Mouse (Mus musculus): ENCODE measurements around the gene Dlg3.

The Dlg3 gene

GRCm38 (mm10) chrX:100767181-100767884, at the start of gene Dlg3:
Gene Dlg3, plus strand, starts transcription at chrX:100767722.
- DNase-seq, result peak; percentile 21

- DNase-seq, result peak; percentile 64
These were observed 38.6 kb upstream of the Dlg3 start for GRCm38 (mm10) chrX:100728947-100729346.

DNA sequence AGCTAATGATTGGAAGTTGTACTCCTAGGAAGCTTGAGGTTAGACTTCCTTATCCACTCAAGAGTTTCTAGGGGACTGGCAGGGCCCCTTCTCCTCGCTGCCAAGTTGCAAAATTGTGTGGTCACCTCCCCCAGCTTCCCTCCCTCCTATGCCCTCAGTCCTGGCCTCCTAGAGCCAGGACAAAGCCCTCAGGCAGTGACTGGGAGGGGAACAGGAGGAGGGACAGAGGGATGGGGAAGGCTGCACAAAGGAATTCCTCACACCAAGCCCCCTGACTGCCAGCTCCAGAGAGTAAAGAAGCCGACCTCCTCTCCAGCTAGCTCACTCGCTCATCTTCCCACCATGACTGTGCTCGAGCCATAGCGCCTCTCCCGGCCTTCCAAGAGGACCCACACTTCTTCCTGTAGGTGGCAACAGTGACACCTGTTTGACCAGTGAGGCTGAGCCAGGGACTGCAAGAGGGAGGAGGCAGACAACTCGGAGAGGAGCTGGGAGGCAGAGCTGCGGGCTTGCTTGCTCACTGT, 37.8 kb upstream of the Dlg3 start, which contains the start of gene Gdpd2:
TSS of gene Gdpd2 (plus strand) at position 209 of the 524 bp plus-strand sequence.
- DNase-seq, result peak; percentile 46

- DNase-seq, result no peak
These were observed 37.3 kb upstream of the Dlg3 start for GRCm38 (mm10) chrX:100730266-100730665.

DNA sequence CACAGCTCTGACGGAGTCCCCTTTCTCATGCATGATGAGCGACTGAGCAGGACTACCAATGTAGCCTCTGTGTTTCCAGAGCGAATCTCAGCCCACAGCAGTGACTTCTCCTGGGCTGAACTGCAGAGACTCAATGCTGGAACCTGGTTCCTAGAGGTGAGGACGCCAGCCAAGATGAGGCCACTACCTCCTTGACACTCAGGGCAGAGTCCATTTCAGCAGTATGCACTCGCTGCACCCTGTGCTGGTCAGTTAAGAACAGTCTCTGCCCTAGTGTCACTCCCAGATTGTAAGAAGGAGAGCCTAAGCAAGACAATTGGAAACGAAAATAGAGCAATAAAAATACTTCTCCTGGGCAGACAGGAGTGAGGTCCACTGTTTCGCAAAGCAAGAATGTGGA, 33.2 kb upstream of the Dlg3 start:
- peak; percentile 42 for DNase-seq

- peak; percentile 65 for DNase-seq
These were observed 28.6 kb upstream of the Dlg3 start for GRCm38 (mm10) chrX:100738918-100739317.

GRCm38 (mm10) chrX:100739443-100739842, 28.1 kb upstream of the Dlg3 start:
- no peak for DNase-seq

DNA sequence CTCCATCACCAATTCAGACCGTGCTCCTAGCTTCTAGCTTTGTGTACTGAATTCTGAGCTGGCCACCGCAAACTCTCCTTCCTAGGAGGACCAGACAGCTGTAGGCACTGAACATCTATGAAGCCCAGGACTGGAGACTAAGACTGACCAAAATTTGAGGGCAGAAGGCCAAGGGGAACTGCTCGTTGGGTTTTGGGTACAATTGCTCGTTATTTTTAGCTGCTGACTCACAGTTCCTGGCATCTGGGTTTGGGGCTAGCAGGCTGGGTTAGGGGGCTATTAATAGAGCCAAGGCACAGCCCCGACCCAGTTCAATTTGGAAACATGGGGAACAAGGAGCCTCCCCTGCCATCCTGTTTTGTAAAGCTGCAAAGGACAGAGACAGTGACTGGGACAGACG, 26.7 kb upstream of the Dlg3 start:
- DNase-seq, result no peak

DNA sequence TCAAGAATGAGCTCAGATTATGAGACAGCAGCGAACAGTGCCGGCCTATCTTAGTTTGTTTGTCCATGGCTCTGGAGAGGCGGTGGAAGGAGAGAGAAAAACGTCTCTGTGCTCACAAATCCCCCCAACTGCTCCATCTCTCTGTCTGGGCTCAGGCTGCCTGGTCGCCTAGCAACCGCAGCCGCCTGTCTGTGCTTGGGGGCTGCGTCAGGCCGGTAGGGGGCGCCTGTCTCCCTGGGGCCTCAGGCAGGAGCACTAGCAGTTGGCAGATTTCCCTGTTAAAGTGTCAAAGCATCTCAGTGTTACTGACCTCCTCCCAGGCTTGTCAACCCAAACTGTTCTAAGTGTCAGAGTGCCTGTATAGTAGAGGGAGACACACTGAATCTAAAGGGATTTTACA, 25.6 kb upstream of the Dlg3 start:
- DNase-seq, result peak; percentile 28

GRCm38 (mm10) chrX:100765855-100766254, 1.7 kb upstream of the Dlg3 start:
- DNase-seq, result no peak

- DNase-seq, result no peak
These were observed 534 bp downstream of the Dlg3 start for GRCm38 (mm10) chrX:100767885-100768626.

DNA sequence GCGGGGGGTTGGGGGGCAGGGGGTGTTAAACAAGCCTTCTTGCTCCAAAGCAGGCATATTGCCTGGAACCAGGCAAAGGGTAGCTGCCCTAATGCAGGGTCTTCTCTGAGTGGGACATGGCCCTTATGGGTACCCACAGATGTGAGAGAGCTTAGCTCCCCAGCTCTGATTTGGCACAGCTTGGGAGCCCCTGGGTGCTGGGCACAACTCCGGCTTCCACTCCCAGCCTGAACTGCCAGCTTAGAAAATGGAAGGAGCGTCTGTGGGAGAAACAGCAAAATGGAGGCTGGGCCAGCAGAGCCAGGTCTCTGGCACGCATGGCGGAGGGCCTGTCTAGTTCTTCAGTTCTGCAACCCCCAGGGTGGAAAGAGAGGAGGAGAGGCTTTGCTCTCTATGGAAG, 1.8 kb downstream of the Dlg3 start:
- DNase-seq, result no peak

DNA sequence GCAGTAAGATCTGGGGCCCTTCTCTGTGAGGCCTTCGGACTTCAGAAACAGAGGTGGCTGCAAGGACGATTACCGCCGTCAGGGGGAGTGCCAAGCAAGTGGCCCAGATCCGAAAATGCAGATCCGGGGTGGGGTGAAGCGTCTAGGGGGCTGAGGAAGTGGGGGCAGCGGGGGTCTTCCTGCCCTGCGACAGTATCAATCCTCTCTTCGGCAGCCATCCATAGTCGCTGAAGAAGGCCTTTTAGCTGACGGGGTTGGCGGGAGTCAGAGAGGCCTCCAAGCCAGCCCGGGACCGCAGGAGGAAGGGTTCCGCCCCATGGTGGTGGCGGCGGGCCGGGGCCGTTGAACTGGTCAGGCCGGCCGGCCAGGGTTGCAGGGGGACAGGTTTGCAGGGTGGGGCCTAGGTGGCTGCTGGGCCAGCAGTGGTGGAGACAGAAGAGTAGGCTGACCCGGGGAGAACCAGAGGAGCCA, 6.9 kb downstream of the Dlg3 start:
- peak; percentile 74 for DNase-seq

- no peak for DNase-seq
These were observed 7.9 kb downstream of the Dlg3 start for GRCm38 (mm10) chrX:100775405-100775804.

GRCm38 (mm10) chrX:100776494-100776893, 9.0 kb downstream of the Dlg3 start:
- peak; percentile 68 for DNase-seq

GRCm38 (mm10) chrX:100776985-100777654, 9.6 kb downstream of the Dlg3 start:
- peak; percentile 89 for DNase-seq

DNA sequence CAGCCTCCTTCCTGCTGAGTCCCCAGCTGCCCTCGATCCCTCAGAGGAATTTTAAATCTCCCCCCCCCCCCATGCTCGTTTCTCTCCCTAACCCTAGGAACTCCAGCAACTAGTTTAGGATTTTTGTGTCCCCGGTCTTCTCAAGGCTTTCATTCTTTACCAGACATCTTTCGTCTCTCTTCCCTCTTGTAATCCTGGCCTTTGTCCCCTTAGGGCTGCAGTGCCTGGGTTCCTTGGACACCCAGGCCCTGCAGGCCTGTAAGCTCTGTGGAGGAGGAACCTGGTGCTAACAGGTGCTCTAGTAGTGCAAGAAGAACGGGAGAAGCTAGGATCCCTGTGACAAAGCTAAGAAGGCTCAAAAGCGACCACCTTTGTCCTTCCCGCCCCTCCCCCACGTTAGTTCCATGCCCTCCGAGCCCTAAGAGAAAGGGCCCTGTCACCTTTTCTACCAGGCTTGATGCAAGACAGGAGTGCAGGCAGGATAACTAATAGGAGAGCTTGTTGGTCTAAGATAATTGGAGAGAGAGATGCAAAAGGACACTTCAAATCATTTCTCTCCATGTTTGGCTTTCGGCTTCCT, 10.2 kb downstream of the Dlg3 start:
- no peak for DNase-seq

GRCm38 (mm10) chrX:100778397-100778796, 10.9 kb downstream of the Dlg3 start:
- no peak for DNase-seq

DNA sequence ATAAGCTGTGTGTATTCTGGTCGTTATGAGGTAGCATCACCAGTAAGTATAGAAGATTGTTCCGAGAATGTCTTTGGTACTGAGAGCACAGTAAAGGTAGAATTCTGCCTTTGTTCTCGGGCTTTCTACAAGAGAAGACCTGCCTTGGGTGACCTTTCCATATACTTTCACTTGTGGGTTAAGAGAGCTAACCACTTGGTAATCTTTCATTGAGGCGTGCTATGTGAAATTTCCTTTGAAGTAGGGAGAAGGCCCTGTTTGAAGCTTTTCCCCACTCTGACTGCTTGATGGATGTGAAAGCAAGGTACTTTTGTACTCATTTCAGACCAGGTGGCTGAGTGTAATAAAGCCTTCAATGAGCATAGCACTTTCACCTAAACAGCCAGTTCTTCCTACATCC, 21.8 kb downstream of the Dlg3 start:
- no peak for DNase-seq

GRCm38 (mm10) chrX:100796041-100796740, 28.7 kb downstream of the Dlg3 start:
- DNase-seq, result no peak

DNA sequence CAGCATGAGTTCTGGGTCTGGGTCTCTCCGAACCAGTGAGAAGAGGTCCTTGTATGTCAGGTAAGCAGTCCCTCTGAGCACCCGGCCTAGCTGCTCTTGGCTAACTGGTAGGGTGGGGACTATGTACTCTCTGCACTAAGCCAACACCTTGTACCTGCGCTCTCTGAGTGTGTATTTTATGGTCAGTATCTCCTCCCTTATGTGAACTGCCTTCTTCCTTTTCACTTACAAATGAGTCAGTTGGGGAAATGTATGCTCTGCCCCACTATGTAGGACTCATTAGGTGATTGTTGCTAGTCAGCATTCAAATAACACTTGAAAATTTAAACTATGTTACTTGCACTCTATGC, 29.2 kb downstream of the Dlg3 start:
- no peak for DNase-seq

DNA sequence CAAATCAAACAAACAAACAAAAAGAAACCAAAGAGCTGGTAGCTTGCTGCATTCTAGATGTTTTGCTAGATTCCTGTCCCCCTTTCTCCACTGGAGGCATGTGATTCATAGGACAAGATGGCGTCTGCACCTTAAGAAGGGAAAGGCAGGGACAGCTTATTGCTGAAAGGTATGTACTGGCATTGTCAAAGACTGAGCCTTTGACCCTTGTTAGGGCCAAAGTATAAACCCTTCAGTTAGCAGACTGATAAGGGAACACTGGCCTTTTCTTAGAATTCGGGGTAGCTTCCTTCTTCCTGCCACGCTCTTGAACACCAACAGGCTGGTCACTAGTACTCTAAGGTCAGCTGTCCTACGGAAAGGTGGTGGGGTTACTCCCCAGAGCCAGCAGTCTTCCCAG, 29.8 kb downstream of the Dlg3 start:
- DNase-seq, result no peak

All from kidney, postnatal 14 days (tissue).